Mouse (Mus musculus): ENCODE measurements around the gene Tceal8.
A peak's percentile ranks its signal among the peaks of the same experiment; 100 is the strongest.

Tceal8 gene

DNA sequence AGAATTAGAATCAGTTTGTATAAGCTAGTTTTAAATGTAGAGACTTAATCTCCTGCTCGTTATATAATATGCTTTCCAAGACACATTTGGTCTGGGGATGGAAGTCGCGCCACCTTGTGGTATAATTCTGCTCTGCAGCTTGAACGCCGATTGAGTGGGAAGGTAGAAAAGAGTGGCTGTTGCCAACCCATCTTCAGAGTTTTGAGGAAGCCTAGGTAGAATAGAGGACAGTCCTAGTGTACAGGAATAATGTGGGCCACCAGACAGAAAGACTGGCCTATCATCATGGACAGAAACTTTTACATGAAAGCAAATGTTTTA lies 44.4 kb downstream of the Tceal8 start:
- DNase-seq (ENCODE audit: low spot score): peak; percentile 74

DNA sequence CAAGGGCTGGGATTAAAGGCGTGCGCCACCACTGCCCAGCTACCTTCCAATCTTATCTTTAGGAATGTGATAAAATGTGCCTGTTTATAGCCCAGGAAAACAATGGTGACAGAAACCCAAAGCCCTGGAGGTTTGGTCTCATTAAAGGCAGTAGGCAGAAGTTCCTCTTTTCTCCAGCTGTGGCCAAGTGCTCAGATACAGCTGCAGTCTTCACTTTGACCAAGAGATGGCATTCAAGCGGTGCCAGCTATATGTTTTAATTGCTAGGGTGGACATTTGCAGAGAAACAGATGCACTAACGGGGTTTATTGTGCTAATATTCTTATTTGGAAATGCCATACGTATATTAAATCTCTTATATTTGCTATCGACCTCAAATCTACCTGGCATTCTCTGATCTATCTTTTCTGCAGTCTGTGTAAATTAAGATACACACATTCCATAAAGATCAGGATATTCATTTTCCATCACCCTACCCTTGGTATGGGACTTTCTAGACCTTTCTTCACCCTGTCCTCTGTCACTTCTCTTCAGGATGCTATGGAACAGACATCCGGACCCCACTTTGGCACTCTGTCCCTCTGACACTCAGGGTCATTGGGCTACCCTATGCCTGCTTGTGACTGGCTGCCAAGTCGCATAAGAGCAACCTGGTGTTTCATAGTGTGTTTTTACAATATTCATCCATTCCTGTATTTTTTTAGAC lies 45.0 kb downstream of the Tceal8 start:
- no peak for DNase-seq (ENCODE audit: low spot score)

All from testis, postnatal 10 days (tissue).